In the genomic region with DNA sequence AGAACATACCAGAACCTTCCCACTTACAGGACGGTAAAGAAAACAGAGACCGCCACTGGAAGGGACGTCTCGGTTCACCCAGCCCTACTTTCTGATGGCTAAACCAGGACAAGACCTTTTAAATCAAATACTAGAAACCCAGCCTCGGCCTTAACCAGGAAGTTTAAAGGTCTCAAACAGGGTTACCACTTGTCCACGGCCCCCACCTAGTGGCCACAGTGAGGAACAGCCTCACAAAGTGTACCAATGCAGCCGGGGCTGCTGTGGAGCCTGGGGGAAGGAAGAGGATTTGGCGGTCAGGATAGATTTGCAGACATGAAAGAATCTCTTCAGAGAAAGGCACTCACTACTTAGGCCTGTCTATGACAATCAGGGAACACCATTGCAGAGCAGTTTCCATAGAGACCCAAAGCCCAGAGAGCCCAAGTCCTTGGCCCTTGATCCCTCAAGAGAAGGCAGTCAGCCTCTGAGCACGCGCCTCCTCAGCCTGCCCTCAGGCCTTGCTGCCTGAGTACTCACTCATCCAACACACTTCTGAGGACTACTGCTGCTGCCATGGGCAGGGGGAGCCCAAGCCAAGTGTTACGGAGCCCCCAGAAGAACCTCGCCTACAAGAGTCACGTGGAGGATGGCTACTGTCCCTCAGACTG, we compare ENCODE assay signal across 8 mouse cellular contexts. TPM values are rescaled to one million over a fixed set of nuclear protein-coding genes. Genes with fewer than 3 reads are reported as not detected.
A peak's percentile ranks its signal among the peaks of the same experiment; 100 is the strongest.
DNase-seq lines count a peak whose midpoint lies in the region; ATAC-seq lines count a peak whose summit lies in the region.

No protein-coding gene starts in this region.

- H3K4me1 ChIP-seq in forebrain, embryonic 11.5 days (replicated peaks; ENCODE audit: control insufficient read depth, insufficient read depth, low read length), result no peaks in the 10 kb centered on the region
- no peaks in the 10 kb centered on the region for H3K4me1 ChIP-seq in forebrain, embryonic 15.5 days
- H3K4me1 ChIP-seq in hindbrain, embryonic 16.5 days (ENCODE audit: control insufficient read depth, insufficient read depth, low read depth, low read length), result no peaks in the 10 kb centered on the region
- H3K4me1 ChIP-seq in limb, embryonic 10.5 days, result peaks cover 16% of the 10 kb centered on the region; the same call in 1 of the 2 replicates

- DNase-seq in forebrain, embryonic 11.5 days (ENCODE audit: low spot score), result peak; percentile 85
- DNase-seq in adrenal gland, postnatal 25 days, result peak; percentile 83
- peak; percentile 78 for DNase-seq in limb, embryonic 10.5 days (ENCODE audit: low spot score)
- peak; percentile 39 to 67 for DNase-seq in spleen, postnatal 14 days (ENCODE audit: low spot score in 2 of 2)

- H3K4me3 ChIP-seq in forebrain, embryonic 11.5 days (ENCODE audit: low read depth, low read length), result no peak overlapping the region
- no peak overlapping the region for H3K4me3 ChIP-seq in forebrain, embryonic 15.5 days
- H3K4me3 ChIP-seq in hindbrain, embryonic 16.5 days (ENCODE audit: low read length), result no peak overlapping the region
- H3K4me3 ChIP-seq in limb, embryonic 10.5 days, result no peak overlapping the region

- no peaks in the 10 kb centered on the region for H3K9me3 ChIP-seq in forebrain, embryonic 11.5 days (ENCODE audit: control insufficient read depth, low read length)
- no peaks in the 10 kb centered on the region for H3K9me3 ChIP-seq in forebrain, embryonic 15.5 days
- H3K9me3 ChIP-seq in hindbrain, embryonic 16.5 days (ENCODE audit: control insufficient read depth, low read length), result no peaks in the 10 kb centered on the region
- no peaks in the 10 kb centered on the region for H3K9me3 ChIP-seq in limb, embryonic 10.5 days (replicated peaks)

- no peaks in the 10 kb centered on the region for H3K27me3 ChIP-seq in forebrain, embryonic 11.5 days (ENCODE audit: control insufficient read depth, insufficient read depth, low read length)
- H3K27me3 ChIP-seq in forebrain, embryonic 15.5 days, result no peaks in the 10 kb centered on the region
- no peaks in the 10 kb centered on the region for H3K27me3 ChIP-seq in hindbrain, embryonic 16.5 days (replicated peaks; ENCODE audit: control insufficient read depth, insufficient read depth, low read length)
- no peaks in the 10 kb centered on the region for H3K27me3 ChIP-seq in limb, embryonic 10.5 days (ENCODE audit: low read depth, poor library complexity, severe bottlenecking)

- WGBS in forebrain, embryonic 11.5 days, result 62% methylated on average over 13 of the region's 13 CpGs
- 61% methylated on average over 13 of the region's 13 CpGs for WGBS in forebrain, embryonic 15.5 days
- 60% methylated on average over 13 of the region's 13 CpGs for WGBS in hindbrain, embryonic 16.5 days
- 67% methylated on average over 13 of the region's 13 CpGs for WGBS in limb, embryonic 10.5 days

- H3K36me3 ChIP-seq in forebrain, embryonic 11.5 days (ENCODE audit: control insufficient read depth, insufficient read depth, low read length), result no peaks in the 10 kb centered on the region; the same call in 1 of the 2 replicates
- H3K36me3 ChIP-seq in forebrain, embryonic 15.5 days, result peaks cover 69% of the 10 kb centered on the region
- H3K36me3 ChIP-seq in hindbrain, embryonic 16.5 days (ENCODE audit: control insufficient read depth, insufficient read depth, low read length), result peaks cover 46% of the 10 kb centered on the region
- H3K36me3 ChIP-seq in limb, embryonic 10.5 days, result peaks cover 83% of the 10 kb centered on the region

- H3K4me2 ChIP-seq in forebrain, embryonic 11.5 days (ENCODE audit: low read depth, low read length, severe bottlenecking), result no peak overlapping the region
- no peak overlapping the region for H3K4me2 ChIP-seq in forebrain, embryonic 15.5 days (replicated peaks)
- no peak overlapping the region for H3K4me2 ChIP-seq in hindbrain, embryonic 16.5 days (ENCODE audit: low read length)

- H3K9ac ChIP-seq in forebrain, embryonic 11.5 days (ENCODE audit: low read length), result no peak overlapping the region
- H3K9ac ChIP-seq in forebrain, embryonic 15.5 days (replicated peaks), result no peak overlapping the region
- no peak overlapping the region for H3K9ac ChIP-seq in hindbrain, embryonic 16.5 days (ENCODE audit: low read depth, low read length)

- no peak overlapping the region for H3K27ac ChIP-seq in forebrain, embryonic 11.5 days (ENCODE audit: low read depth, low read length)
- H3K27ac ChIP-seq in forebrain, embryonic 15.5 days (replicated peaks), result no peak overlapping the region
- no peak overlapping the region for H3K27ac ChIP-seq in hindbrain, embryonic 16.5 days (ENCODE audit: low read depth, low read length)
- H3K27ac ChIP-seq in limb, embryonic 10.5 days, result no peak overlapping the region

- peak; percentile 24; the same call in 1 of the 2 replicates for ATAC-seq in forebrain, embryonic 11.5 days (replicated peaks; ENCODE audit: low FRiP score)
- ATAC-seq in forebrain, embryonic 15.5 days (replicated peaks), result no peak
- peak; percentile 77 for ATAC-seq in erythroblast, adult 5-6 weeks (replicated peaks; ENCODE audit: low FRiP score, poor library complexity, severe bottlenecking)
- peak; percentile 72 for ATAC-seq in hindbrain, embryonic 16.5 days
- ATAC-seq in monocyte, adult 5-6 weeks (replicated peaks; ENCODE audit: insufficient number of reproducible peaks, low FRiP score, low TSS enrichment, poor library complexity, severe bottlenecking), result peak; percentile 70

RNA-seq across cellular contexts. Expression of a gene that starts 15.4 kb away (rescaled TPM):
- polyA plus RNA-seq in forebrain, embryonic 11.5 days (2014; fragmentation: Nextera tagmentation; extraction: Ambion mirVana), result 412 and 431 TPM in 2 replicates
- 381 and 388 TPM in 2 replicates for polyA plus RNA-seq in forebrain, embryonic 15.5 days (2015; fragmentation: Nextera tagmentation; extraction: Ambion mirVana)
- total RNA-seq in adrenal gland, postnatal 25 days (2021), result 284 and 290 TPM in 2 replicates
- 34.5 and 54.8 TPM in 2 replicates for total RNA-seq in erythroblast, adult 5-6 weeks (2015; ENCODE audit: low replicate concordance)
- total RNA-seq in erythroblast, adult 5-6 weeks (2017; ENCODE audit: low replicate concordance), result 63.8 and 70.5 TPM in 2 replicates
- 390 and 413 TPM in 2 replicates for polyA plus RNA-seq in hindbrain, embryonic 16.5 days (2015; fragmentation: Nextera tagmentation; extraction: Ambion mirVana)
- 526 and 559 TPM in 2 replicates for polyA plus RNA-seq in limb, embryonic 10.5 days (2016; fragmentation: Nextera tagmentation; extraction: Ambion mirVana)
- 177 to 216 TPM (median 190 TPM) in 3 replicates for total RNA-seq in monocyte, adult 5-6 weeks (2017)

RNA-seq across cellular contexts. Expression of a gene that starts 15.5 kb away (rescaled TPM):
- polyA plus RNA-seq in forebrain, embryonic 11.5 days (2014; fragmentation: Nextera tagmentation; extraction: Ambion mirVana), result 0.19 TPM in 1 of 2 replicates, not detected in the other
- polyA plus RNA-seq in forebrain, embryonic 15.5 days (2015; fragmentation: Nextera tagmentation; extraction: Ambion mirVana), result 0.19 and 0.29 TPM in 2 replicates
- total RNA-seq in adrenal gland, postnatal 25 days (2021), result 0.15 TPM in 1 of 2 replicates, not detected in the other
- total RNA-seq in erythroblast, adult 5-6 weeks (2015; ENCODE audit: low replicate concordance), result not detected in 2 replicates
- not detected in 2 replicates for total RNA-seq in erythroblast, adult 5-6 weeks (2017; ENCODE audit: low replicate concordance)
- polyA plus RNA-seq in hindbrain, embryonic 16.5 days (2015; fragmentation: Nextera tagmentation; extraction: Ambion mirVana), result 0.36 and 0.40 TPM in 2 replicates
- 0.59 and 1.1 TPM in 2 replicates for polyA plus RNA-seq in limb, embryonic 10.5 days (2016; fragmentation: Nextera tagmentation; extraction: Ambion mirVana)
- 14.3 to 47.8 TPM (median 28.4 TPM) in 3 replicates for total RNA-seq in monocyte, adult 5-6 weeks (2017)

RNA-seq across cellular contexts. Expression of a gene that starts 45.1 kb away (rescaled TPM):
- polyA plus RNA-seq in forebrain, embryonic 11.5 days (2014; fragmentation: Nextera tagmentation; extraction: Ambion mirVana), result 20.3 and 21.6 TPM in 2 replicates
- 16.2 and 17.3 TPM in 2 replicates for polyA plus RNA-seq in forebrain, embryonic 15.5 days (2015; fragmentation: Nextera tagmentation; extraction: Ambion mirVana)
- total RNA-seq in adrenal gland, postnatal 25 days (2021), result 23.4 and 32.5 TPM in 2 replicates
- total RNA-seq in erythroblast, adult 5-6 weeks (2015; ENCODE audit: low replicate concordance), result not detected in 2 replicates
- total RNA-seq in erythroblast, adult 5-6 weeks (2017; ENCODE audit: low replicate concordance), result 0.56 TPM in 1 of 2 replicates, not detected in the other
- polyA plus RNA-seq in hindbrain, embryonic 16.5 days (2015; fragmentation: Nextera tagmentation; extraction: Ambion mirVana), result 27.2 and 32.1 TPM in 2 replicates
- 25.2 and 25.9 TPM in 2 replicates for polyA plus RNA-seq in limb, embryonic 10.5 days (2016; fragmentation: Nextera tagmentation; extraction: Ambion mirVana)
- total RNA-seq in monocyte, adult 5-6 weeks (2017), result 18.2 to 25.1 TPM (median 23.4 TPM) in 3 replicates
